ENCODE assay signal across 8 mouse cellular contexts in genomic region chr7:5015118-5016001, GRCm38 (mm10). TPM values are rescaled to one million over a fixed set of nuclear protein-coding genes. Genes with fewer than 3 reads are reported as not detected.
DNase-seq lines count a peak whose midpoint lies in the region; ATAC-seq and TF ChIP-seq lines count a peak whose summit lies in the region.

Gm44973 (plus strand) TSS chr7:5015496.

- H3K9ac ChIP-seq in forebrain, postnatal 0 days = peak within 1 kb of the TSS; percentile 79
- H3K9ac ChIP-seq in neural tube, embryonic 15.5 days (replicated peaks) = peak within 1 kb of the TSS; percentile 79

- peaks cover 22% of the 10 kb centered on the region for H3K36me3 ChIP-seq in forebrain, postnatal 0 days (ENCODE audit: insufficient read depth)
- H3K36me3 ChIP-seq in neural tube, embryonic 15.5 days = peaks cover 24% of the 10 kb centered on the region

- peak; percentile 81 for ATAC-seq in forebrain, postnatal 0 days
- peak; percentile 79 for ATAC-seq in neural tube, embryonic 15.5 days (ENCODE audit: low FRiP score)

- no peaks in the 10 kb centered on the region for H3K27me3 ChIP-seq in forebrain, postnatal 0 days (ENCODE audit: insufficient read depth, low read length)
- no peaks in the 10 kb centered on the region for H3K27me3 ChIP-seq in neural tube, embryonic 15.5 days (replicated peaks)

- TF ChIP-seq POLR2A in lung, adult 2 months (IDR thresholded peaks at IDR 0.05; ENCODE audit: borderline replicate concordance, extremely low read depth, low read depth, low read length) = peak; percentile 52; the same call in 1 of the 2 replicates

- DNase-seq in MEL-GATA-1-ER (ENCODE audit: extremely low read depth, low read depth) = peak; percentile 94
- DNase-seq in cerebellum, adult 8-10 months = peak; percentile 88
- DNase-seq in forebrain, postnatal 0 days = peak; percentile 98
- DNase-seq in heart, postnatal 4 days = peak; percentile 95
- peak; percentile 91 to 92 for DNase-seq in layer of hippocampus, adult 2 months (ENCODE audit: low spot score in 2 of 2)
- peak; percentile 92 for DNase-seq in lung, adult 2 months
- DNase-seq in testis, postnatal 14 days (ENCODE audit: low spot score) = peak; percentile 94

- no peaks in the 10 kb centered on the region for H3K9me3 ChIP-seq in forebrain, postnatal 0 days (ENCODE audit: low read length)
- H3K9me3 ChIP-seq in neural tube, embryonic 15.5 days (replicated peaks) = no peaks in the 10 kb centered on the region

- H3K4me1 ChIP-seq in forebrain, postnatal 0 days (ENCODE audit: insufficient read depth) = peaks cover 5% of the 10 kb centered on the region; the same call in 1 of the 2 replicates
- peaks cover 8% of the 10 kb centered on the region for H3K4me1 ChIP-seq in lung, adult 2 months (ENCODE audit: control insufficient read depth, insufficient read depth, low read length)
- peaks cover 21% of the 10 kb centered on the region for H3K4me1 ChIP-seq in neural tube, embryonic 15.5 days

- H3K27ac ChIP-seq in forebrain, postnatal 0 days (ENCODE audit: low read depth, low read length) = peak within 1 kb of the TSS; percentile 99
- peak within 1 kb of the TSS; percentile 97 for H3K27ac ChIP-seq in layer of hippocampus, adult 2 months
- peak within 1 kb of the TSS; percentile 99 for H3K27ac ChIP-seq in neural tube, embryonic 15.5 days (replicated peaks)

- peak within 1 kb of the TSS; percentile 77 for H3K4me3 ChIP-seq in forebrain, postnatal 0 days (ENCODE audit: low read depth, low read length)
- peak within 1 kb of the TSS; percentile 91 for H3K4me3 ChIP-seq in layer of hippocampus, adult 2 months
- H3K4me3 ChIP-seq in lung, adult 2 months (replicated peaks; ENCODE audit: extremely low read depth, low read depth, low read length) = peak within 1 kb of the TSS; percentile 91
- peak within 1 kb of the TSS; percentile 72 for H3K4me3 ChIP-seq in neural tube, embryonic 15.5 days (replicated peaks)

- H3K4me2 ChIP-seq in forebrain, postnatal 0 days (ENCODE audit: low read depth) = peak within 1 kb of the TSS; percentile 71
- peak within 1 kb of the TSS; percentile 69 for H3K4me2 ChIP-seq in neural tube, embryonic 15.5 days

- TF ChIP-seq CTCF in forebrain, postnatal 0 days (IDR thresholded peaks at IDR 0.05; ENCODE audit: low read depth) = no peak
- TF ChIP-seq CTCF in layer of hippocampus, adult 2 months (conservative IDR thresholded peaks at IDR 0.05) = no peak; the same call in 1 of the 2 replicates
- no peak for TF ChIP-seq CTCF in lung, adult 2 months (IDR thresholded peaks at IDR 0.05; ENCODE audit: insufficient read depth, low read length)

- 2% methylated on average over 61 of the region's 76 CpGs for WGBS in forebrain, postnatal 0 days
- WGBS in lung, adult 2 months = 1% methylated on average over 74 of the region's 76 CpGs
- WGBS in neural tube, embryonic 15.5 days = under 1% methylated on average over 63 of the region's 76 CpGs

RNA-seq across cellular contexts. Expression of gene Gm44973, which starts in this region (rescaled TPM):
- total RNA-seq in forebrain, postnatal 0 days (2014; rRNA removed) = not detected in 2 replicates
- polyA plus RNA-seq in forebrain, postnatal 0 days (2015; fragmentation: Nextera tagmentation; extraction: Ambion mirVana) = 3.1 TPM in 2 replicates
- total RNA-seq in heart, postnatal 4 days (2021) = not detected
- total RNA-seq in layer of hippocampus, adult 2 months (2021) = not detected
- polyA plus RNA-seq in lung, adult 2 months (2012; rRNA removed) = not detected in 2 replicates
- polyA plus RNA-seq in neural tube, embryonic 15.5 days (2015; fragmentation: Nextera tagmentation; extraction: Ambion mirVana) = 0.15 and 1.4 TPM in 2 replicates

Comparison
In these comparisons a context has a peak if more than half of its experiments do, and no peak if none do; other contexts are left out.
1. Peak in every context shown above with its lines: DNase-seq, ATAC-seq, H3K4me3 ChIP-seq and H3K27ac ChIP-seq.
2. Peak in DNase-seq in heart, postnatal 4 days; RNA of the gene not detected or under 1 TPM.
3. Peak in DNase-seq, H3K4me3 ChIP-seq and H3K27ac ChIP-seq in layer of hippocampus, adult 2 months; RNA of the gene not detected or under 1 TPM.
4. Peak in DNase-seq and H3K4me3 ChIP-seq in lung, adult 2 months; RNA of the gene not detected or under 1 TPM.